8 mouse cellular contexts compared by ENCODE assay signal in genomic region chr8:3676131-3676992, GRCm38 (mm10). TPM values are rescaled to one million over a fixed set of nuclear protein-coding genes. Genes with fewer than 3 reads are reported as not detected.
A peak's percentile ranks its signal among the peaks of the same experiment; 100 is the strongest.
DNase-seq lines count a peak whose midpoint lies in the region; ATAC-seq and TF ChIP-seq lines count a peak whose summit lies in the region.

Gene Trappc5 (plus strand): TSS chr8:3676299.

- peaks cover 5% of the 10 kb centered on the region; the same call in 1 of the 2 replicates for H3K9me3 ChIP-seq in hindbrain, embryonic 10.5 days
- H3K9me3 ChIP-seq in lung, postnatal 0 days (ENCODE audit: low read length), result no peaks in the 10 kb centered on the region

- peaks cover 30% of the 10 kb centered on the region for H3K36me3 ChIP-seq in hindbrain, embryonic 10.5 days
- 0 out of 2 replicates have a peak, but pooled peaks cover 3% of the 10 kb centered on the region for H3K36me3 ChIP-seq in lung, postnatal 0 days (ENCODE audit: insufficient read depth, low read length)

- TF ChIP-seq CTCF in lung, postnatal 0 days (IDR thresholded peaks at IDR 0.05), result peak; percentile 98

- H3K27me3 ChIP-seq in hindbrain, embryonic 10.5 days (ENCODE audit: insufficient read depth, poor library complexity, severe bottlenecking), result no peaks in the 10 kb centered on the region
- H3K27me3 ChIP-seq in lung, postnatal 0 days (replicated peaks; ENCODE audit: insufficient read depth, low read length), result no peaks in the 10 kb centered on the region

- H3K4me1 ChIP-seq in hindbrain, embryonic 10.5 days (replicated peaks), result peaks cover 24% of the 10 kb centered on the region
- H3K4me1 ChIP-seq in lung, postnatal 0 days (ENCODE audit: insufficient read depth, low read depth, low read length), result peaks cover 5% of the 10 kb centered on the region; the same call in 1 of the 2 replicates

- ATAC-seq in frontal cortex, adult (ENCODE audit: low TSS enrichment), result peak; percentile 83
- ATAC-seq in lung, postnatal 0 days, result peak; percentile 92

- peak within 1 kb of the TSS; percentile 71 for H3K4me2 ChIP-seq in lung, postnatal 0 days (replicated peaks; ENCODE audit: low read depth, low read length)

- H3K9ac ChIP-seq in lung, postnatal 0 days (replicated peaks; ENCODE audit: low read depth), result peak within 1 kb of the TSS; percentile 91

- peak within 1 kb of the TSS; percentile 94 for H3K27ac ChIP-seq in hindbrain, embryonic 10.5 days
- H3K27ac ChIP-seq in lung, postnatal 0 days (ENCODE audit: low read length), result peak within 1 kb of the TSS; percentile 90

- H3K4me3 ChIP-seq in hindbrain, embryonic 10.5 days, result peak within 1 kb of the TSS; percentile 78
- H3K4me3 ChIP-seq in lung, postnatal 0 days (ENCODE audit: low read depth, low read length), result peak within 1 kb of the TSS; percentile 85

- WGBS in hindbrain, embryonic 10.5 days, result 2% methylated on average over 61 of the region's 61 CpGs
- WGBS in lung, postnatal 0 days, result under 1% methylated on average over 61 of the region's 61 CpGs

- DNase-seq in MN1 (ENCODE audit: low spot score), result peak; percentile 99
- DNase-seq in cerebellum, adult 9-10 months, result peak; percentile 96
- peak; percentile 93 for DNase-seq in hindbrain, embryonic 10.5 days (ENCODE audit: low spot score)
- peak; percentile 93 for DNase-seq in layer of hippocampus, adult 9-11 months
- peak; percentile 98 for DNase-seq in lung, postnatal 0 days (ENCODE audit: low spot score)
- peak; percentile 91 for DNase-seq in ovary, postnatal 14 days (ENCODE audit: low spot score)
- DNase-seq in thymus, postnatal 14 days, result peak; percentile 95

- TF ChIP-seq EP300 in lung, postnatal 0 days (IDR thresholded peaks at IDR 0.05), result no peak

RNA-seq across cellular contexts. Expression of gene Trappc5, which starts in this region (rescaled TPM):
- 44.7 and 45.3 TPM in 2 replicates for polyA plus RNA-seq in hindbrain, embryonic 10.5 days (2016; fragmentation: Nextera tagmentation; extraction: Ambion mirVana)
- 29.2 and 30.0 TPM in 2 replicates for polyA plus RNA-seq in lung, postnatal 0 days (2015; fragmentation: Nextera tagmentation; extraction: Ambion mirVana)

Comparison
In these comparisons a context has a peak if more than half of its experiments do, and no peak if none do; other contexts are left out.
1. Peak in every context shown above with its lines: DNase-seq, ATAC-seq, H3K4me3 ChIP-seq and H3K27ac ChIP-seq.